Mouse (Mus musculus): ENCODE results near the gene Zfp78.
"Not testable (repeated sequence)": the region's sequence is repeated elsewhere in the genome, so short reads cannot be mapped to it uniquely, and the experiment has no call there.

The Zfp78 gene

GRCm38 (mm10) chr7:6363047-6363488, at the start of gene Zfp78:
Gene Zfp78, plus strand, starts transcription at chr7:6363280.
- no peak for DNase-seq (ENCODE audit: low spot score)

- no peak for DNase-seq (ENCODE audit: low spot score)
Observed at GRCm38 (mm10) chr7:6330458-6331232, 32.4 kb upstream of the Zfp78 start.

- peak; percentile 57 for DNase-seq (ENCODE audit: low spot score)
Observed at GRCm38 (mm10) chr7:6331233-6331956, 31.7 kb upstream of the Zfp78 start, which contains the start of gene Zfp583. Gene Zfp583, minus strand, starts transcription at chr7:6331285.

GRCm38 (mm10) chr7:6339865-6340264, 23.2 kb upstream of the Zfp78 start:
- no peak for DNase-seq (ENCODE audit: low spot score)

DNA sequence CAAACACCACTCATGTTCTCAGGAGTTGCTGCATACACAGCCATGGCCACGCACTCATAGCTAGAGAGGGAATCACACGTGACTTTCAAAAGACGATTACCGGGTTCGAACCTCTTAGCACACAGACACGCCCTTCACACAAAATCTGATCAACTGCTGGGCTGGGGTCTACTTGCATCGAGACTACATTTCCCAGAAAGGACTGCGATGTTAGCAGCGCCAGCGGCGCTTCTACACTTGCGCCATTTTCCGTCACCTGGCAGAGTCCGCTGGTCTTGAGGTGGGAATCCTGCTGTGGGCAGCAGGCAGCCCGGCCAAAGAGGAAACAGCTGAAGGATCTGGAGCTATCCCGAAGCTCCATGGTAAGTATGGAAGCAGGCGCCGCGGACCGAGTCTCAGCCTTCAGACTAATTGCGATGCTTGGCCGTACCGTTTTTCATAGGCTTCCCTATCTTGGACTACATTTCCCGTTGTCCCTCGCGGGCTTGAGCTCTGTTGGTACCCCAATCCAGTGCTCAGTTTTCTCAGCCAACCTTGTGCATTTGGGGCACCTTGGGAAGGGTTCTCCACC, 19.5 kb upstream of the Zfp78 start, which contains the start of gene Gm3854:
Gene Gm3854, plus strand, starts transcription at position 259 of the 571 bp plus-strand sequence.
- peak; percentile 47 for DNase-seq (ENCODE audit: low spot score)

GRCm38 (mm10) chr7:6344124-6344523, 19.0 kb upstream of the Zfp78 start:
- no peak for DNase-seq (ENCODE audit: low spot score)

DNA sequence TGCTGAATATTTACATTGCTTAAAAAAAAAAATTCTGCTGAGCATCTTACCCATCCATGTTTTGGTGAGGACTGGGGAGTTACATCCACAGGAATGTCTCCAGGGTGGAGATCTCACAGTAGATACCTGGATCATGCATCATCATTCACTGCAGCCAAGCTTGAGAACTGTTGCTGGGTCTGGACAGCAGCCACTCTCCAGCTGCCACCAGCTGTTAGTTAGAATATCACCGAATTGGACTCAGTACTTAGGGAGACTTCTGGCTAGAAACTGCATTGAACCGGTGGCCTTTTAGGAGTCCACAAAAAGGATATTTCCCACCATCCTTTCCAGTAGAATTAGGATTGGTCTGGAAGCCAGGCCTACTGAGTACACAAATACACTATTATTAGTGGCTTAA, 5.0 kb upstream of the Zfp78 start:
- DNase-seq (ENCODE audit: low spot score) = no peak

GRCm38 (mm10) chr7:6358937-6359590, 4.0 kb upstream of the Zfp78 start:
- DNase-seq (ENCODE audit: low spot score) = no peak

- DNase-seq (ENCODE audit: low spot score) = no peak
Observed at GRCm38 (mm10) chr7:6360477-6361060, 2.5 kb upstream of the Zfp78 start.

- no peak for DNase-seq (ENCODE audit: low spot score)
Observed at GRCm38 (mm10) chr7:6361756-6362155, 1.3 kb upstream of the Zfp78 start.

DNA sequence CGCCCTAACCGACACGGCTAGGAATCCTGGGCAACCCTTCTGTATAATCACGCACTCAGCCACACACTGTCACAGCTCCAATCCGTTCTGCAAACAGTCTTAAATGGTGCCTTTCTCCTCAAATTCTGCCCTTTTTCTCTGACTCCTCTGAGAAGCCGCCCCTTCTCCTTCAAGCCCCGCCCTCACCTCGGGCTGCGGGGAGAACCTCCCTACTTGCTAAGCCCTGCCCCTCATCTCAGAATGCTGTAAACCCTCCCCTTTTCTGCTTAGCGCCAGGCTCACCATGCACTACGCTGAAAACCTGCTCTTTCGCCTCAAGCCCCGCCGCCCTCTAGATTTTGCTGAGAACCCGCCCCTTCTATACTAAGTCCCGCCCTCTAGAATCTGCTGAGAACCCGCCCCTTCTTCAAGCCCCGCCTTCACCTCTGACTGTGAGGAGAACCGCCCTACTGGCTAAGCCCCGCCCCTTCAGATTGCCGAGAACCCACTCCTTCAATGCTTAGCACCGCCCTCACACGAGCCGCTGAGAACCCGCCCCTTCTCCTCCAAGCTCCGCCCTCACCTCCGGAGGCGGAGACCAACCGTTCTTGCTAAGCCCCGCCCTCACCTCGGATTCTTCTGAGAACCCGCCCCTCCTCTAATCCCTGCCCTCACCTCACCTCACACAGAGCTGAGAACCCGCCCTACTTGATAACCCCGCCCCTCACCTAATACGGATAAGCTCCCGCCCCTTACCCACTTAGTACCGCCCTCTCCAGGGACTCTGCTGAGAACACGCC, 623 bp upstream of the Zfp78 start:
- DNase-seq (ENCODE audit: low spot score) = peak; percentile 94

DNA sequence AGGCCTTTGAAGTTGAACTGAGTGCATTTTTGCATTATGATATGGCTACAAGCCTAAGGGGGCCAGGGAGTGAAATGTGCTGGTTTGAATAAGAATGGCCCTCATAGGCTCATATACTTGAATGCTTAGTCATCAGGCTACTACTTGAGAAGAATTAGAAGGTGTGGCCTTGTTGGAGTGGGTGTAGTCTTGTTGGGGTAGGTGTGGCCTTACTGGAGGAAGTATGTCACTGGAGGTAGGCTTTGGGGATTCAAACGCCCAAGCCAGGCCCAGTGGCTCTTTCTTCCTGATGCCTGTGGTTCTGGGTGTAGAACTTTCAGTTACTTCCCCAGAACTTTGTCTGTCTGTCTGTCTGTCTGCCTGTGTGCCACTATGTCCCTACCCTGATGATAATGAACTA, 1.7 kb downstream of the Zfp78 start:
- DNase-seq (ENCODE audit: low spot score) = no peak

DNA sequence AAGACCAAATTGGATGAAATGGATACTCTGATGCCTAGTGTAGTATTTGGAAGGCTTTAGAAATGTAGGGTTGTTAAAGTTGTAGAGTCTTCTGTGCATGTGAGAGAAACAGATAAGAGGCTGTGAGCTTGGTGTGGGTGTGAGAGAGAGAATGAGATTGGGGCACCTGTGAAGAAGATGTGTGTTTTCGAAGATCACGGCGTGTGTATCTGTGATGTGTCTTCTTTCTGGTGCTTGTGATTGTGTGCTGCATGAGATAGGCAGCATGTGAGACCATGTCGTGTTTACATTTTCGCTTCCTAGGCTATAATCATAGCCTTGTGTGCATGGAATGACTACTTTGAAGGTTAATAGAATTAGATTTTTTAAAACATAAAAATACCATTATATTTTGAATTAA, 4.1 kb downstream of the Zfp78 start:
- DNase-seq (ENCODE audit: low spot score) = no peak

GRCm38 (mm10) chr7:6368146-6368545, 5.1 kb downstream of the Zfp78 start:
- not testable (repeated sequence) for DNase-seq (ENCODE audit: low spot score)

- DNase-seq (ENCODE audit: low spot score) = no peak
Observed at GRCm38 (mm10) chr7:6369460-6369859, 6.4 kb downstream of the Zfp78 start.

- no peak for DNase-seq (ENCODE audit: low spot score)
Observed at GRCm38 (mm10) chr7:6372993-6373392, 9.9 kb downstream of the Zfp78 start.

GRCm38 (mm10) chr7:6378441-6378840, 15.4 kb downstream of the Zfp78 start:
- DNase-seq (ENCODE audit: low spot score) = no peak

DNA sequence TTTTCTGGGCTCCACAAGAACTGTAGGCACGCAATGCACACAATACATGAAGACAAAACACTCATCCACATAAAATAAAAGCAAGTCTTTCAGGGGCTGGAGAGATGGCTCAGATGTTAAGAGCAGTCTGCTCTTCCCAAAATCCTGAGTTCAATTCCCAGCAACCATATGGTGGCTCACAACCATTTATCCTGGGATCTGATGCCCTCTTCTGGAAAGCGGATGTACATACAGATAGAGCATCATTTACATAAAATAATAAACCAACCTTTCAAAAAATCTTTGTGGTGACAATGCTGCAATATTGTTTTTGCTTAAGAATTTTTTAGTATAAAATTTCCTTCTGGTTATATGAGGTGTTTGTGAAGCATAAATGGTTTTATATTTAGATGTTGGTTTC, 18.4 kb downstream of the Zfp78 start:
- no peak for DNase-seq (ENCODE audit: low spot score)

- DNase-seq (ENCODE audit: low spot score) = peak; percentile 71
Observed at GRCm38 (mm10) chr7:6383044-6383455, 20.0 kb downstream of the Zfp78 start, which contains the start of gene Zfp28. Gene Zfp28, plus strand, starts transcription at chr7:6383295.

DNA sequence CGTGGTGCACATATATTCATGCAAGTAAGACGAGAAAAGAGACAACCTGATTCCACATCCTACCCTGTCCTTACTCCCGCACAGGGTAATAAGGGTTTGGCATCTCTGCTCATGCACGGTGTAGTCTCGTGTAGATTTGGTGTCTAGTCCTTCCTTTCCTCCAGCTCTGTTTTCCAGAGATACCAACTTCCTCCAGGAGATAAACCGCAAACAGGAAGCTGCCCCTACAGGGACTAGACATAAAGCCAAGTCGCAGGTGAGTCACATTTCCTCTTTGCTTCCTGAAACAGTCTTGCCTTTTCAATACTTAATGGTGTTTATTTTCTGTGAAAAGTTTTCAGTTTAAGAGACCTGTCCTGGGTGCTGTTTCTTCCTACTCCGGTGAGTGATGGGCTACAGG, 20.9 kb downstream of the Zfp78 start:
- DNase-seq (ENCODE audit: low spot score) = no peak

- DNase-seq (ENCODE audit: low spot score) = no peak
Observed at GRCm38 (mm10) chr7:6386995-6387394, 23.9 kb downstream of the Zfp78 start.
